Mouse (Mus musculus) forebrain, embryonic 16.5 days (tissue): ENCODE results near the gene Ghdc. TPM values are rescaled to one million over a fixed set of nuclear protein-coding genes. Genes with fewer than 3 reads are reported as not detected.

ENCODE experiments used
- ATAC-seq: fragments of 200-750 bp; cut with Nextera tagmentation; 2 replicates; pipeline ENCODE4 v1.8.0; 2017; ENCODE audit warnings: mild to moderate bottlenecking, moderate library complexity
- H3K27ac ChIP-seq: fragments of 300-500 bp; sonication (generic); 2 replicates; pipeline ENCODE4 v1.5.1; 2014; ENCODE audit warnings: low read length, control low read depth
- H3K27me3 ChIP-seq: fragments of 300-500 bp; sonication (generic); replicated peaks from 2 replicates; pipeline ENCODE4 v1.6.1; 2014; ENCODE audit warnings: low read length; ENCODE audit not compliant: control insufficient read depth, insufficient read depth
- H3K36me3 ChIP-seq: fragments of 300-500 bp; sonication (generic); 2 replicates; pipeline ENCODE4 v1.6.1; 2014; ENCODE audit not compliant: control insufficient read depth, insufficient read depth
- H3K4me1 ChIP-seq: fragments of 300-500 bp; sonication (generic); replicated peaks from 2 replicates; pipeline ENCODE4 v1.6.1; 2014; ENCODE audit warnings: low read length; ENCODE audit not compliant: control insufficient read depth, insufficient read depth
- H3K4me2 ChIP-seq: fragments of 300-500 bp; sonication (generic); 2 replicates; pipeline ENCODE4 v1.6.1; 2014; ENCODE audit warnings: mild to moderate bottlenecking, low read length, control low read depth
- H3K4me3 ChIP-seq: fragments of 300-500 bp; sonication (generic); replicated peaks from 2 replicates; pipeline ENCODE4 v1.5.1; 2014; ENCODE audit warnings: mild to moderate bottlenecking, low read length, control low read depth
- H3K9ac ChIP-seq: fragments of 300-500 bp; sonication (generic); replicated peaks from 2 replicates; pipeline ENCODE4 v1.6.1; 2014; ENCODE audit warnings: low read depth, low read length, control low read depth
- H3K9me3 ChIP-seq: fragments of 300-500 bp; sonication (generic); 2 replicates; pipeline ENCODE4 v1.6.1; 2016; ENCODE audit warnings: low read length; ENCODE audit not compliant: control insufficient read depth
- WGBS: fragments of 180-500 bp; shearing (Covaris S2); extraction: QIAGEN DNeasy Blood & Tissue Kit; methylation state at CpG from one replicate; pipeline ENCODE4 v1.1.7; 2014; 5-methylcytosine and 5-hydroxymethylcytosine counted together
- polyA plus RNA-seq: library from polyadenylated mRNA; unstranded; fragments of >200 nt; fragmentation: Nextera tagmentation; extraction: Ambion mirVana; gene quantifications from 2 replicates; pipeline ENCODE4 v1.2.1, GENCODE M21; 2015

Gene Ghdc
- polyA plus RNA-seq, 1 experiment from 2014 or later, result 5.0 TPM

- Histone ChIP-seq H3K27me3 (no peaks in the 10 kb centered on the region), H3K4me1 (peaks cover 6% of the 10 kb centered on the region; the same call in 1 of the 2 replicates), H3K4me3 (no peak overlapping the region), H3K4me2 (no peak overlapping the region), H3K9ac (no peak overlapping the region), H3K9me3 (no peaks in the 10 kb centered on the region), H3K27ac (no peak overlapping the region), H3K36me3 (peaks cover 22% of the 10 kb centered on the region)
- no peak for ATAC-seq
- 84% methylated on average over 11 of the region's 11 CpGs for WGBS
Observed at GRCm38 (mm10) chr11:100719893-100720292, 50.9 kb downstream of the Ghdc start.

DNA sequence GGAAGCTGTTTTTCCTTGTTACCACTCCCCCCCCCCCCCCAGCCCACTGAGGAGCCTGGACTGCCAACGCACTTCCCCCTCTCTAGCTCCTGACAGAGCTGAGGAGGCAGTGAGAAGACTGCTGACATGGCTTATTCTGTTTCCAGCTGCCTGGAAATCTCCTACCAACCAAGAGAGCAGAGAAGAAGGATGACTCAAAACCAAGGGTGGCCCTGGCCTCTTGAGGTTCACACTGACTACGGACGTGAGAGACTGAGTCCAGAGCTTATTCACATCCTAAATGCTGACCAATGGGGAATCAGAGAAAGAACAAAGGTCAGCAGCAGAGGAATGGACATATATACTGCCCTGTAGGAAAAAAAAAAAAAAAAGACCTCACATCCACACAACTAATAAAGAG lies 51.4 kb downstream of the Ghdc start:
- H3K36me3 ChIP-seq, result peaks cover 22% of the 10 kb centered on the region
- H3K4me1 ChIP-seq, result peaks cover 6% of the 10 kb centered on the region; the same call in 1 of the 2 replicates
- H3K9me3 ChIP-seq, result no peaks in the 10 kb centered on the region
- H3K4me2 ChIP-seq, result no peak overlapping the region
- no peaks in the 10 kb centered on the region for H3K27me3 ChIP-seq
- WGBS, result 82% methylated on average over 3 of the region's 3 CpGs
- H3K9ac ChIP-seq, result no peak overlapping the region
- no peak overlapping the region for H3K27ac ChIP-seq
- H3K4me3 ChIP-seq, result no peak overlapping the region
- no peak for ATAC-seq

GRCm38 (mm10) chr11:100718866-100719265 lies 51.9 kb downstream of the Ghdc start:
- Histone ChIP-seq H3K9ac (no peak overlapping the region), H3K4me3 (no peak overlapping the region), H3K36me3 (peaks cover 22% of the 10 kb centered on the region), H3K27ac (no peak overlapping the region), H3K4me1 (peaks cover 7% of the 10 kb centered on the region; the same call in 1 of the 2 replicates), H3K27me3 (no peaks in the 10 kb centered on the region), H3K4me2 (no peak overlapping the region), H3K9me3 (no peaks in the 10 kb centered on the region)
- no peak for ATAC-seq
- 94% methylated on average over 4 of the region's 4 CpGs for WGBS

DNA sequence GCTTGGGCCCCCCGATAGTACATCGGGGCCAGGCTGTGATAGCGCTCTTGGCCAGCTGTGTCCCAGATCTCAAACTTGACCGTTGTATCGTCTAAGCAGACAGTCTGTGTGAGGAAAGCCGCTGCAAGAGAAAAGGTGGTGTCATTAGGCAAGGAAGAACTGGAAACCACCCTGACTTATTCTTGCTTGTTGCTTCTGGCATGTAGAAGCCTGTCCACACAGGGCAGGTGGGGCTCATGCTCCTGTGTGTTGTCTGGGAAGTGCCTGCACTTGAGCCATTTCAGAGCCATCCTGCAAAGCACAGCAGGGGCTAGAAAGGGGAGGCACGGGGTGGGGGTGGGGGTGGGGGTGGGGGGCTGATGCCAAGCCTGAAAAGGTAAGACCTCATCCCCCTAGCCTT lies 52.3 kb downstream of the Ghdc start:
- no peak overlapping the region for H3K27ac ChIP-seq
- ATAC-seq, result no peak
- 94% methylated on average over 7 of the region's 7 CpGs for WGBS
- H3K9ac ChIP-seq, result no peak overlapping the region
- H3K4me1 ChIP-seq, result peaks cover 11% of the 10 kb centered on the region; the same call in 1 of the 2 replicates
- no peaks in the 10 kb centered on the region for H3K27me3 ChIP-seq
- H3K36me3 ChIP-seq, result peaks cover 22% of the 10 kb centered on the region
- no peak overlapping the region for H3K4me2 ChIP-seq
- H3K9me3 ChIP-seq, result no peaks in the 10 kb centered on the region
- H3K4me3 ChIP-seq, result no peak overlapping the region

GRCm38 (mm10) chr11:100716649-100717048 lies 54.1 kb downstream of the Ghdc start:
- WGBS, result 83% methylated on average over 3 of the region's 3 CpGs
- ATAC-seq, result no peak
- Histone ChIP-seq H3K27me3 (no peaks in the 10 kb centered on the region), H3K4me3 (no peak overlapping the region), H3K36me3 (peaks cover 22% of the 10 kb centered on the region), H3K4me1 (peaks cover 11% of the 10 kb centered on the region), H3K27ac (no peak overlapping the region), H3K4me2 (no peak overlapping the region), H3K9me3 (no peaks in the 10 kb centered on the region), H3K9ac (no peak overlapping the region)

Other genes with a start within 250 kb of the Ghdc start
- 242 and 248 TPM in 2 replicates for gene Acly, start 243.0 kb downstream of the Ghdc start, polyA plus RNA-seq
- 1.0 and 2.0 TPM in 2 replicates for gene Ttc25, start 225.3 kb downstream of the Ghdc start, polyA plus RNA-seq
- 22.8 and 29.8 TPM in 2 replicates for gene Cnp, start 196.1 kb downstream of the Ghdc start, polyA plus RNA-seq
- 85.6 and 96.1 TPM in 2 replicates for gene Nkiras2, start 151.7 kb downstream of the Ghdc start, polyA plus RNA-seq
- 296 and 326 TPM in 2 replicates for gene Dnajc7, start 150.8 kb downstream of the Ghdc start, polyA plus RNA-seq
- gene Zfp385c, start 78.5 kb downstream of the Ghdc start, polyA plus RNA-seq, result 0.80 TPM in 1 of 2 replicates, not detected in the other
- gene Dhx58, start 66.7 kb downstream of the Ghdc start, polyA plus RNA-seq, result 1.7 and 2.1 TPM in 2 replicates
- gene Kat2a, start 58.5 kb downstream of the Ghdc start, polyA plus RNA-seq, result 57.6 and 57.8 TPM in 2 replicates
- gene Hspb9, start 57.1 kb downstream of the Ghdc start, polyA plus RNA-seq, result not detected in 2 replicates
- gene Rab5c, start 32.7 kb downstream of the Ghdc start, polyA plus RNA-seq, result 37.6 and 38.9 TPM in 2 replicates
- 3.5 and 6.8 TPM in 2 replicates for gene Kcnh4, start 11.0 kb downstream of the Ghdc start, polyA plus RNA-seq
- 0.92 TPM in 1 of 2 replicates, not detected in the other for gene Hcrt, start 8.0 kb downstream of the Ghdc start, polyA plus RNA-seq
- gene Stat5b, start 79.8 kb upstream of the Ghdc start, polyA plus RNA-seq, result 9.8 and 11.9 TPM in 2 replicates
- 1.0 and 1.2 TPM in 2 replicates for gene Stat5a, start 88.4 kb upstream of the Ghdc start, polyA plus RNA-seq
- 30.6 and 31.5 TPM in 2 replicates for gene Stat3, start 168.6 kb upstream of the Ghdc start, polyA plus RNA-seq
- gene Cavin1, start 199.9 kb upstream of the Ghdc start, polyA plus RNA-seq, result 33.6 and 45.4 TPM in 2 replicates
- gene Atp6v0a1, start 238.5 kb upstream of the Ghdc start, polyA plus RNA-seq, result 90.6 and 111 TPM in 2 replicates